8 mouse cellular contexts compared by ENCODE assay signal in genomic region chr8:83449960-83450359, GRCm38 (mm10). TPM values are rescaled to one million over a fixed set of nuclear protein-coding genes. Genes with fewer than 3 reads are reported as not detected.
DNase-seq lines count a peak whose midpoint lies in the region; ATAC-seq and TF ChIP-seq lines count a peak whose summit lies in the region.

No protein-coding gene starts in this region.

- H3K9me3 ChIP-seq in forebrain, embryonic 14.5 days (replicated peaks; ENCODE audit: control insufficient read depth, low read length) = no peaks in the 10 kb centered on the region
- H3K9me3 ChIP-seq in forebrain, embryonic 13.5 days (replicated peaks) = no peaks in the 10 kb centered on the region
- no peaks in the 10 kb centered on the region for H3K9me3 ChIP-seq in embryonic facial prominence, embryonic 10.5 days

- H3K27me3 ChIP-seq in forebrain, embryonic 14.5 days (replicated peaks; ENCODE audit: control insufficient read depth, insufficient read depth, low read length) = no peaks in the 10 kb centered on the region
- no peaks in the 10 kb centered on the region for H3K27me3 ChIP-seq in forebrain, embryonic 13.5 days
- H3K27me3 ChIP-seq in embryonic facial prominence, embryonic 10.5 days (replicated peaks; ENCODE audit: low read depth, poor library complexity, severe bottlenecking) = no peaks in the 10 kb centered on the region
- no peaks in the 10 kb centered on the region for H3K27me3 ChIP-seq in small intestine, adult 2 months (ENCODE audit: control insufficient read depth, insufficient read depth, low read length)

- no peak for ATAC-seq in forebrain, embryonic 14.5 days
- no peak for ATAC-seq in forebrain, embryonic 13.5 days
- no peak for ATAC-seq in monocyte, adult 5-6 weeks (replicated peaks; ENCODE audit: insufficient number of reproducible peaks, low FRiP score, low TSS enrichment, poor library complexity, severe bottlenecking)

- H3K9ac ChIP-seq in forebrain, embryonic 14.5 days (ENCODE audit: low read length) = no peak overlapping the region
- no peak overlapping the region for H3K9ac ChIP-seq in forebrain, embryonic 13.5 days

- no peaks in the 10 kb centered on the region for H3K4me1 ChIP-seq in forebrain, embryonic 14.5 days (ENCODE audit: control insufficient read depth, insufficient read depth, low read length)
- H3K4me1 ChIP-seq in forebrain, embryonic 13.5 days = no peaks in the 10 kb centered on the region
- no peaks in the 10 kb centered on the region for H3K4me1 ChIP-seq in embryonic facial prominence, embryonic 10.5 days
- peaks cover 11% of the 10 kb centered on the region; the same call in 1 of the 2 replicates for H3K4me1 ChIP-seq in small intestine, adult 2 months (ENCODE audit: control insufficient read depth, insufficient read depth, insufficient read length, low read length)

- H3K4me2 ChIP-seq in forebrain, embryonic 14.5 days (ENCODE audit: low read length) = no peak overlapping the region
- H3K4me2 ChIP-seq in forebrain, embryonic 13.5 days = no peak overlapping the region

- TF ChIP-seq CTCF in small intestine, adult 2 months (IDR thresholded peaks at IDR 0.05; ENCODE audit: extremely low read depth, insufficient read length, insufficient replicate concordance, low read depth, low read length) = peak; percentile 36; the same call in 1 of the 2 replicates

- TF ChIP-seq POLR2A in small intestine, adult 2 months (IDR thresholded peaks at IDR 0.05; ENCODE audit: low read depth, low read length) = no peak

- no peak overlapping the region for H3K27ac ChIP-seq in forebrain, embryonic 14.5 days (ENCODE audit: low read depth, low read length)
- no peak overlapping the region for H3K27ac ChIP-seq in forebrain, embryonic 13.5 days
- no peak overlapping the region for H3K27ac ChIP-seq in embryonic facial prominence, embryonic 10.5 days (replicated peaks)
- H3K27ac ChIP-seq in small intestine, adult 2 months (ENCODE audit: insufficient read depth, low read depth, low read length) = no peak overlapping the region

- WGBS in forebrain, embryonic 14.5 days = 63% methylated on average over 1 of the region's 1 CpGs
- WGBS in forebrain, embryonic 13.5 days = 70% methylated on average over 1 of the region's 1 CpGs
- 78% methylated on average over 1 of the region's 1 CpGs for WGBS in embryonic facial prominence, embryonic 10.5 days
- WGBS in small intestine, adult 2 months = 91% methylated on average over 1 of the region's 1 CpGs

- no peaks in the 10 kb centered on the region for H3K36me3 ChIP-seq in forebrain, embryonic 14.5 days (ENCODE audit: control insufficient read depth, insufficient read depth, low read length)
- H3K36me3 ChIP-seq in forebrain, embryonic 13.5 days (ENCODE audit: poor library complexity, severe bottlenecking) = no peaks in the 10 kb centered on the region
- H3K36me3 ChIP-seq in embryonic facial prominence, embryonic 10.5 days (replicated peaks) = no peaks in the 10 kb centered on the region
- no peaks in the 10 kb centered on the region for H3K36me3 ChIP-seq in small intestine, adult 2 months (ENCODE audit: control insufficient read depth, insufficient read depth, low read length)

- H3K4me3 ChIP-seq in forebrain, embryonic 14.5 days (ENCODE audit: low read depth, low read length) = no peak overlapping the region
- no peak overlapping the region for H3K4me3 ChIP-seq in forebrain, embryonic 13.5 days
- no peak overlapping the region for H3K4me3 ChIP-seq in embryonic facial prominence, embryonic 10.5 days
- no peak overlapping the region for H3K4me3 ChIP-seq in small intestine, adult 2 months (ENCODE audit: low read depth, low read length)

- DNase-seq in forebrain, embryonic 14.5 days (ENCODE audit: low spot score) = peak; percentile 42
- peak; percentile 20 for DNase-seq in ovary, postnatal 14 days (ENCODE audit: low spot score)
- DNase-seq in ovary, postnatal 36 days (ENCODE audit: low spot score) = no peak
- peak; percentile 41 for DNase-seq in embryonic facial prominence, embryonic 10.5 days (ENCODE audit: low spot score)
- DNase-seq in adrenal gland, postnatal 25 days = no peak

RNA-seq across cellular contexts. Expression of gene Scoc, which starts 8.2 kb away (rescaled TPM):
- polyA plus RNA-seq in forebrain, embryonic 14.5 days (2014; fragmentation: Nextera tagmentation; extraction: Ambion mirVana) = 232 and 263 TPM in 2 replicates
- 198 and 200 TPM in 2 replicates for polyA plus RNA-seq in forebrain, embryonic 13.5 days (2015; fragmentation: Nextera tagmentation; extraction: Ambion mirVana)
- 103 and 111 TPM in 2 replicates for polyA plus RNA-seq in embryonic facial prominence, embryonic 10.5 days (2016; fragmentation: Nextera tagmentation; extraction: Ambion mirVana)
- polyA plus RNA-seq in small intestine, adult 2 months (2012; rRNA removed) = 0.35 and 0.76 TPM in 2 replicates
- total RNA-seq in monocyte, adult 5-6 weeks (2017) = 9.6 to 22.6 TPM (median 21.2 TPM) in 3 replicates
- 62.3 and 76.3 TPM in 2 replicates for total RNA-seq in adrenal gland, postnatal 25 days (2021)

Comparison
In these comparisons a context has a peak if more than half of its experiments do, and no peak if none do; other contexts are left out.
1. DNase-seq: peak in forebrain, embryonic 14.5 days (single experiment), ovary, postnatal 14 days (single experiment) and embryonic facial prominence, embryonic 10.5 days (single experiment); none in ovary, postnatal 36 days (single experiment) and adrenal gland, postnatal 25 days (single experiment).
2. RNA of gene Scoc, which starts 8.2 kb away (polyA plus RNA-seq): 232 to 263 TPM in forebrain, embryonic 14.5 days, 198 to 200 TPM in forebrain, embryonic 13.5 days and 103 to 111 TPM in embryonic facial prominence, embryonic 10.5 days; 0.35 to 0.76 TPM in small intestine, adult 2 months; every median in the first group is over 10 times any median in the second.